Comparison of ENCODE assay signal across 8 mouse cellular contexts in genomic region chr6:146331017-146331669, GRCm38 (mm10).
DNase-seq lines count a peak whose midpoint lies in the region.

No protein-coding gene starts in this region.

- peak; percentile 10 for DNase-seq in cerebellum, adult 11 months
- no peak for DNase-seq in cerebellum, adult 11-12 months
- DNase-seq in layer of hippocampus, adult 9-11 months = peak; percentile 18
- DNase-seq in layer of hippocampus, adult 8-10 months (ENCODE audit: low spot score in 2 of 2) = no peak
- peak; percentile 16 for DNase-seq in brain, adult 2 months (ENCODE audit: low read depth, low spot score)
- DNase-seq in kidney, postnatal 36 days = peak; percentile 63 to 68
- no peak for DNase-seq in thymus, postnatal 14 days
- DNase-seq in spleen, adult 18-20 months = no peak

Comparison
In these comparisons a context has a peak if more than half of its experiments do, and no peak if none do; other contexts are left out.
1. DNase-seq: peak in cerebellum, adult 11 months (single experiment), layer of hippocampus, adult 9-11 months (single experiment), brain, adult 2 months (single experiment) and kidney, postnatal 36 days (2 of 2); none in cerebellum, adult 11-12 months (single experiment), layer of hippocampus, adult 8-10 months (0 of 2), thymus, postnatal 14 days (single experiment) and spleen, adult 18-20 months (0 of 2).